Mouse (Mus musculus): ENCODE data around the gene Lenep. TPM values are rescaled to one million over a fixed set of nuclear protein-coding genes. Genes with fewer than 3 reads are reported as not detected.

The Lenep gene
- polyA plus RNA-seq, 2 experiments, result 2.4 TPM; not detected in 1

DNA sequence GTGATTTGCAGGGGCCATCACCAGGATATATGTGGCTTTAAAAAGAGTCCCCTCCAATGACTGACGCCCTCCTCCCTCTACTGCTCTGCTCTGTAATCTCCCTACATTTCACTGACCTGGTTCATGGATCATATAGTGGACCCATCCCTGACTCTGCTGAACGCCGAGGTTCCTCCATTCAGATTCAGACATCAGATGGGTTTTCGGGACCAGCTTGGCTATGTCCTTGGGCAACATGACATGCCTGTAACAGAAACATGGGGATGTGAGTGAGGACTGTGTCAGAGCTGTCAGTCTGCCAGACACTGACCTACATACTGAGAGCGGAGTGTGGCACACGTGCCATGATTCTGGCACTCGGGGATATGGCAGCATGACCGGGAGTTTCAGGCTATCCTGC lies 13.6 kb upstream of the Lenep start:
- DNase-seq (ENCODE audit: low spot score) (no peak), ATAC-seq (ENCODE audit: low FRiP score, low read depth) (no peak)
- 96% methylated on average over 8 of the region's 8 CpGs for WGBS
- H3K36me3 ChIP-seq (ENCODE audit: control insufficient read depth, insufficient read depth, low read length), result peaks cover 29% of the 10 kb centered on the region
- no peak for TF ChIP-seq POLR2A (IDR thresholded peaks at IDR 0.05; ENCODE audit: borderline replicate concordance, extremely low read depth, insufficient read depth, insufficient read length)
- no peak overlapping the region for H3K27ac ChIP-seq (replicated peaks; ENCODE audit: low read depth, low read length)
- no peaks in the 10 kb centered on the region for H3K9me3 ChIP-seq (ENCODE audit: control insufficient read depth, low read length)
- H3K4me2 ChIP-seq (replicated peaks; ENCODE audit: low read depth, low read length, severe bottlenecking), result no peak overlapping the region
- no peak overlapping the region for H3K9ac ChIP-seq (ENCODE audit: low read depth, low read length, severe bottlenecking)
- no peak overlapping the region for H3K4me3 ChIP-seq (replicated peaks; ENCODE audit: low read length)
- peaks cover 20% of the 10 kb centered on the region for H3K4me1 ChIP-seq (ENCODE audit: control insufficient read depth, insufficient read depth, low read length)
- no peaks in the 10 kb centered on the region for H3K27me3 ChIP-seq (ENCODE audit: control insufficient read depth, insufficient read depth, low read length)

- TF ChIP-seq POLR2A (IDR thresholded peaks at IDR 0.05; ENCODE audit: borderline replicate concordance, extremely low read depth, insufficient read depth, insufficient read length), result no peak
- peak within 1 kb of the TSS; percentile 38 for H3K9ac ChIP-seq (ENCODE audit: low read depth, low read length, severe bottlenecking)
- no peaks in the 10 kb centered on the region for H3K27me3 ChIP-seq (ENCODE audit: control insufficient read depth, insufficient read depth, low read length)
- peaks cover 8% of the 10 kb centered on the region for H3K4me1 ChIP-seq (ENCODE audit: control insufficient read depth, insufficient read depth, low read length)
- 0 out of 2 replicates have a peak within 1 kb of the TSS, but pooled peaks have one; percentile 33 for H3K27ac ChIP-seq (replicated peaks; ENCODE audit: low read depth, low read length)
- peak within 1 kb of the TSS; percentile 50 for H3K4me3 ChIP-seq (replicated peaks; ENCODE audit: low read length)
- 7% methylated on average over 28 of the region's 28 CpGs for WGBS
- ATAC-seq (ENCODE audit: low FRiP score, low read depth) (peak; percentile 99), DNase-seq (ENCODE audit: low spot score) (peak; percentile 99)
- peak within 1 kb of the TSS; percentile 72 for H3K4me2 ChIP-seq (replicated peaks; ENCODE audit: low read depth, low read length, severe bottlenecking)
- peaks cover 38% of the 10 kb centered on the region for H3K36me3 ChIP-seq (ENCODE audit: control insufficient read depth, insufficient read depth, low read length)
- H3K9me3 ChIP-seq (ENCODE audit: control insufficient read depth, low read length), result no peaks in the 10 kb centered on the region
Measured at GRCm38 (mm10) chr3:89411490-89412393, 9.1 kb upstream of the Lenep start, which contains the start of gene Flad1. Gene Flad1, minus strand, starts transcription at chr3:89411870.

DNA sequence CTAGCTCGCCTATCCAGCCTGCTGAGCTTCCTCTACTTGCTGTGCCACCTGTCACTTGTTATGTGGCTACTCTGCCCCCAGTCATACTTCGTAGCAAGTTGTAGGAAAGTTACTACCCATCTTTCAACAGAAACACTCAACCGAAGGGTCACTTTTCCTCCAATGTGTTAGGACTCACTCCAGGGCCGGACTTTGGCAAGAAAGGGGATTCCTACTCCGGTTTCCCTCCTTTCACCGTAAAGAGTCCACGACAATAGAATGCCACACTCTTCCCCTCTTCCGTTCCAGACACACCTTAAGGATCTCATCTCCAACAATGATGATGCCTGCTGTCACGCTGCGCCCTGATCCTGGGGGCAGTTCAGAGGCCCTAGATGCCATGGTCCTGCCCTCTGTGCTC lies 8.3 kb upstream of the Lenep start:
- Histone ChIP-seq H3K27me3 (ENCODE audit: control insufficient read depth, insufficient read depth, low read length) (no peaks in the 10 kb centered on the region), H3K27ac (replicated peaks; ENCODE audit: low read depth, low read length) (no peak overlapping the region), H3K4me1 (ENCODE audit: control insufficient read depth, insufficient read depth, low read length) (peaks cover 7% of the 10 kb centered on the region), H3K36me3 (ENCODE audit: control insufficient read depth, insufficient read depth, low read length) (peaks cover 31% of the 10 kb centered on the region), H3K4me2 (replicated peaks; ENCODE audit: low read depth, low read length, severe bottlenecking) (peak overlapping the region; percentile 72), H3K9ac (ENCODE audit: low read depth, low read length, severe bottlenecking) (peak overlapping the region; percentile 21; the same call in 1 of the 2 replicates), H3K9me3 (ENCODE audit: control insufficient read depth, low read length) (no peaks in the 10 kb centered on the region), H3K4me3 (replicated peaks; ENCODE audit: low read length) (peak overlapping the region; percentile 50)
- WGBS, result 77% methylated on average over 10 of the region's 10 CpGs
- DNase-seq (ENCODE audit: low spot score) (no peak), ATAC-seq (ENCODE audit: low FRiP score, low read depth) (no peak)
- TF ChIP-seq POLR2A (IDR thresholded peaks at IDR 0.05; ENCODE audit: borderline replicate concordance, extremely low read depth, insufficient read depth, insufficient read length), result no peak

GRCm38 (mm10) chr3:89409701-89410100 lies 7.1 kb upstream of the Lenep start:
- Histone ChIP-seq H3K27me3 (ENCODE audit: control insufficient read depth, insufficient read depth, low read length) (no peaks in the 10 kb centered on the region), H3K27ac (replicated peaks; ENCODE audit: low read depth, low read length) (no peak overlapping the region), H3K4me3 (replicated peaks; ENCODE audit: low read length) (no peak overlapping the region), H3K4me2 (replicated peaks; ENCODE audit: low read depth, low read length, severe bottlenecking) (no peak overlapping the region), H3K4me1 (ENCODE audit: control insufficient read depth, insufficient read depth, low read length) (peaks cover 7% of the 10 kb centered on the region), H3K9ac (ENCODE audit: low read depth, low read length, severe bottlenecking) (no peak overlapping the region), H3K36me3 (ENCODE audit: control insufficient read depth, insufficient read depth, low read length) (peaks cover 27% of the 10 kb centered on the region), H3K9me3 (ENCODE audit: control insufficient read depth, low read length) (no peaks in the 10 kb centered on the region)
- ATAC-seq (ENCODE audit: low FRiP score, low read depth) (no peak), DNase-seq (ENCODE audit: low spot score) (no peak)
- WGBS, result 91% methylated on average over 3 of the region's 3 CpGs
- no peak for TF ChIP-seq POLR2A (IDR thresholded peaks at IDR 0.05; ENCODE audit: borderline replicate concordance, extremely low read depth, insufficient read depth, insufficient read length)

DNA sequence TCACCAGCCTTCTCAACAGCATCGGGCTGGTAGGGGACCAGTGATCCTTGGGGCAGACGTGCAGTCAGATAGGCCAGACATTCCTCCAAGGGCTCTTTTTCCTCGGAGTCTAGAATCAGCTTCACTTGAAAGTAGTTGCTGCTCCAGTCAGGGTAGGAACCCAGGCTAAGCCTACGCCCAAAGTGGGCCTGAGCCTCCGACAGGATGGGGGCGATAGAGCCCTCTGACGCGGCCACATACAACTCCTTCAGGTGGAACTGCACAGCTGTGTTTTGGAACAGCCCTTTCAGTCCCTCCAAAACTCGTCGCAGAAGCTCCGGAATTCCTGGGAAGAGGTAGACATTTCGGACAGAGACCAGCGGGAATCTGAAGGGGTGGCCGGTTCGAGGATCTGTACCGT lies 5.9 kb upstream of the Lenep start:
- TF ChIP-seq POLR2A (IDR thresholded peaks at IDR 0.05; ENCODE audit: borderline replicate concordance, extremely low read depth, insufficient read depth, insufficient read length), result no peak
- DNase-seq (ENCODE audit: low spot score) (no peak), ATAC-seq (ENCODE audit: low FRiP score, low read depth) (no peak)
- Histone ChIP-seq H3K27ac (replicated peaks; ENCODE audit: low read depth, low read length) (no peak overlapping the region), H3K9ac (ENCODE audit: low read depth, low read length, severe bottlenecking) (no peak overlapping the region), H3K9me3 (ENCODE audit: control insufficient read depth, low read length) (no peaks in the 10 kb centered on the region), H3K4me2 (replicated peaks; ENCODE audit: low read depth, low read length, severe bottlenecking) (no peak overlapping the region), H3K27me3 (ENCODE audit: control insufficient read depth, insufficient read depth, low read length) (no peaks in the 10 kb centered on the region), H3K4me1 (ENCODE audit: control insufficient read depth, insufficient read depth, low read length) (peaks cover 7% of the 10 kb centered on the region), H3K36me3 (ENCODE audit: control insufficient read depth, insufficient read depth, low read length) (peaks cover 26% of the 10 kb centered on the region), H3K4me3 (replicated peaks; ENCODE audit: low read length) (no peak overlapping the region)
- WGBS, result 68% methylated on average over 16 of the region's 16 CpGs

Measured in limb, embryonic 14.5 days (tissue).